Mouse (Mus musculus) left cerebral cortex, postnatal 14 days (tissue): ENCODE measurements around the gene Uqcrh. TPM values are rescaled to one million over a fixed set of nuclear protein-coding genes. Genes with fewer than 3 reads are reported as not detected.

ENCODE experiments used
- DNase-seq, 2 experiments: peaks; one replicate each; pipeline ENCODE4 v3.0.0; 2021 to 2022; ENCODE audit warnings: low spot score in 2 of 2, mixed read lengths in 1 of 2
- intact Hi-C: fragments of 180-260 bp; cut with DNase I; formaldehyde crosslinking; loops from one replicate; pipeline ENCODE4 v1.15.1; 2025
- long read RNA-seq, 2 experiments: library from polyadenylated mRNA; stranded (forward); transcript quantifications; one replicate each; pipeline ENCODE4 v2.0.0; 2021
- total RNA-seq, 2 experiments: library from RNA; stranded (reverse); gene quantifications; 2 replicates each; pipeline ENCODE4 v1.2.3; 2021

Uqcrh gene
- total RNA-seq, result 100 to 1,000 TPM; 434 to 435 TPM
- long read RNA-seq, experiment 1, transcript Uqcrh-202 (4 exons, 547 nt), result major isoform, 71 of 81 reads
- long read RNA-seq, experiment 1, partial matches to known transcripts, result 0 of 81 reads
- long read RNA-seq, experiment 1, other reads (novel, unspliced or antisense), result 5 of 81 reads
- long read RNA-seq, experiment 2, transcript Uqcrh-202 (4 exons, 547 nt), result major isoform, 63 of 74 reads
- long read RNA-seq, experiment 2, partial matches to known transcripts, result 0 of 74 reads
- long read RNA-seq, experiment 2, other reads (novel, unspliced or antisense), result 6 of 74 reads

DNA sequence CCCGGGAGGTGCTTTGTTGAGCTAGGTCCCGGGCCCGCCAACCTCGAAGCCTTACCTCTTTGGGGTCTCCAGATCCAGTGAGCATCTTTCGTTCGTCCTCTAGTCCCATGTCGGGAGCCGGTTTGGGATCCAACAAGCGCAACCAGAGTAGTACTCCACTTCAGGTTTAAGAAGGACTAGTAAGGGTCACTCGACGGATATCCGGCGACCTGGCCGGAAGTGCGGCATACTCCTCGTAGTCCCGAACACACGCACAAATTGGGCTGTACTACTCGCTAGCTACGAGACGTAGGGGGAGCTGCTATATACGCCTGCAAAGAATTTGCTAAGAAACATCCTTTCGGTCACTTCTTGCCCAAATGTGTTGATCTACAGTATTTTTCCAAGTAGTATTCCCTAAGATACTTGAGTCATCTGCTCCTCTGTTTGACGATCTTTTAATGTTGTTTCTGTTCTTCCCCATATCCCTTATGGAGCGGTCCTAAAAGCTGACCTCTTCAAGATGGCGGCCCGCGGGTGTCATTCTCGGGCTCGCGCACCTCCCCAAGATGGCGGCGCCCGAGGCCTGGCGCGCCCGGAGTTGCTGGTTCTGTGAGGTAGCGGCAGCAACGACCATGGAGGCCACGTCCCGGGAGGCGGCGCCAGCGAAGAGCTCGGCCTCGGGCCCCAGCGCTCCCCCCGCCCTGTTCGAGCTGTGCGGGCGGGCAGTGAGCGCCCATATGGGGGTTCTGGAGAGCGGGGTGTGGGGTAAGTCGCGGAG is at the start of gene Uqcrh, which contains the start of gene Lrrc41:
TSS of gene Uqcrh (minus strand) at position 211 of the 760 bp plus-strand sequence.
TSS of gene Lrrc41 (plus strand) at position 409 of the 760 bp plus-strand sequence.
- intact Hi-C loops, result no loop called here
- peak; percentile 97 for DNase-seq

DNA sequence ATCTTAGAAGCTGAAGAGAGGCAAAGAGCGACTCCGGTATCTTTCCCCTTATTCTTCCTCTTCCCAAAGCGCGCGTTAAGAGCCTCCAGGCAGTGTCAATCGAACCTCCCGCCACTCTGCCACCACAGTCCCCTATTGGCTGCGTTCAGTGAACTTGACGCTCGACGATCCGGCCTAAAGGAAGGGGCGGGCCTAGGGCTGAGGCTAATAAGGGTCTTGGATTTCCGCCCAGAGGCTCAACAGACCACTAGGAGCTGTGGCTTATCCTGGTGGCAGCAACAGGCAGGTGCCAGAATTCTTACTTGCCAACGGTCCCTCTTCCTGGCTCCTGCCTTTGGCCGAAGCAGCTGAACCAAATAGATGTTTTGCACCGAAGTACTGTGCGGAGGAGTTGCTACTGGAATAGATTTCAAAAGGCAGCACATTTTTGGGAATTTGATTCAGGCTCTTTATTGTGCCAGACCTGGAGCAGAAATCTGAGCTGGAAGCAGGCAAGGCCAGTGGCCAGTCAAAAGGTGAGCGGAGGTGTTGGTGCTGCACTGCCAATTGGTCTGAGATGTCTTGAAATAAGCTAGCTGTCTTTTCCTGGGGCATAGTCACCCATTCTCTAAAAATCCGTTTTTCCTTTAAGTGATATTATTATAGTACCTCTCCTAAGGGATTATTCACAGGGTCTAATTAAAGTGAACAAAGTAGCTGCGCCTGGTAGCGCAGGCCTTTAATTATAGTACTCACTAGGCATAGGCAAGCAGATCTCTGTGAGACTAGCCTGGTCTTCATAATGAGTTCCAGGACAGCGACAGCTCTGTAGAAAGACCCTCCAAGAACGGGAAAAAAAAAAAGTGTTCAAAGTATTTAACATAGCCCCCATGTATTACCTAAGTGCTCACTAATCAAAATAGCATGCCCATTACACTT is 49.0 kb upstream of the Uqcrh start, which contains the start of the genes Rad54l and Pomgnt1:
TSS of gene Rad54l (minus strand) at position 89 of the 918 bp plus-strand sequence.
TSS of gene Pomgnt1 (plus strand) at position 239 of the 918 bp plus-strand sequence.
- intact Hi-C loops, result no loop called here

GRCm38 (mm10) chr4:116122762-116123161 is 47.9 kb upstream of the Uqcrh start:
- intact Hi-C loops, result no loop called here
- no peak for DNase-seq

More for the DNA sequence above, 49.0 kb upstream of the Uqcrh start, which contains the start of the genes Rad54l and Pomgnt1:
- peak; percentile 74 to 80 for DNase-seq

- intact Hi-C loops, result no loop called here
- DNase-seq, result no peak
These were observed 36.6 kb upstream of the Uqcrh start for GRCm38 (mm10) chr4:116111486-116111885.

DNA sequence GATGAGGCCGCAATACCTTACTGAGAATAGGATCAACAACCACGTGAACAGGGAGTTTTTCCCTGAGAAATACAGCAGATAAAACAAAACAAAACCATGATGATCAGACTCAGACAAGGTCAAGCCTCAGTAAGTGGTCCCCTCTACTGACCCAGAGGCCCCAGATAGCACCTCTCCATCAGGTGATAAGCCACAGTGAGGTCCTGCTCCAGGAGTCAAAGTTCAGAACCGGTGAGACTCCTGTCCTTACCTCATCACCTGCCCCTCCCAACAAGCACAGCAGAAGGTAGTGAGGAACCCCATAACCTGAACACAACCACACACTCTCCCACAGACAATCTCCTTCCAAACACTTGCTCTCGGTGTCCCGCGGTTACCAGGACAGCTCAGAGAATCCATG is 35.8 kb upstream of the Uqcrh start:
- intact Hi-C loops, result no loop called here

GRCm38 (mm10) chr4:116105278-116105677 is 30.4 kb upstream of the Uqcrh start:
- intact Hi-C loops, result no loop called here
- peak in 1 of 2 experiments; percentile 33 for DNase-seq

More for the DNA sequence above, 35.8 kb upstream of the Uqcrh start:
- no peak for DNase-seq

DNA sequence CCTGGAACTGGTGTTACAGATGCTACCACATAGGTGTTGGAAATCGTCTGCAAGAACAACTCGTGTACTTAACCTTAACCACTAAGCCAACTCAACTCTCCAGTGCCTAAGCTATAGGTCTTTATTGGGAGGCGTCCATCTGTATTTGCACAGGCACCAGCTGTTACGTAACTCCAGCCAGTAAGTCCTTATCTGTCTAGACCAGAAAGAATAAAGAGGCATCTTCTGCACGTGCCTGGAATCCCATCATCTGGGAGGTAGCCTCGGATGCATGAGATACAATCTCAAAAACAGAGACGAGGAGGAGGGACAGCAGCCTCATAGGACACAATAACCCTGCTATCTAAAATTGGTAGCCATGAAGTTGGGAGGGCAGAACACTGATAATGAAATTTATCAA is 26.1 kb upstream of the Uqcrh start:
- intact Hi-C loops, result no loop called here
- DNase-seq, result no peak

DNA sequence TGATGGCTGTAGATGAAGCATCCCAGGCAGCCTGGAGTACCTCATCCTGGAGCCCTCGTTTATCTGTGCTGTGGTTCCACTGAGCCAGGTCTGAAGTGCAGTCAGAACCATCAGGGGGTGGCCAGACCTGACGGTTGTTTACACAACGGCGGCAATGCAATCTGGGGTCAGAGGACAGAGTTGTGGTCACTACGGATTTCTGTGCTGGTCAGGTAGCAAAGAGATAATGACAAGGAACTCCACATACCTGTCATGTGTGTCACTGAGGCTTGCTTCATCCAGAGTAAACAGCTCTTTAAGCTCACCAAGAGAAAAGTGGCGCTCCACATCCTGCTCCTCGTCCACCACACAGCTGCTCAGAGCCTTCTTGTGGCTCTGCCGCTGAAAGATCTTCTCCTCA is 22.3 kb upstream of the Uqcrh start:
- no peak for DNase-seq
- intact Hi-C loops, result no loop called here

GRCm38 (mm10) chr4:116096291-116096690 is 21.4 kb upstream of the Uqcrh start:
- DNase-seq, result no peak
- intact Hi-C loops, result no loop called here

DNA sequence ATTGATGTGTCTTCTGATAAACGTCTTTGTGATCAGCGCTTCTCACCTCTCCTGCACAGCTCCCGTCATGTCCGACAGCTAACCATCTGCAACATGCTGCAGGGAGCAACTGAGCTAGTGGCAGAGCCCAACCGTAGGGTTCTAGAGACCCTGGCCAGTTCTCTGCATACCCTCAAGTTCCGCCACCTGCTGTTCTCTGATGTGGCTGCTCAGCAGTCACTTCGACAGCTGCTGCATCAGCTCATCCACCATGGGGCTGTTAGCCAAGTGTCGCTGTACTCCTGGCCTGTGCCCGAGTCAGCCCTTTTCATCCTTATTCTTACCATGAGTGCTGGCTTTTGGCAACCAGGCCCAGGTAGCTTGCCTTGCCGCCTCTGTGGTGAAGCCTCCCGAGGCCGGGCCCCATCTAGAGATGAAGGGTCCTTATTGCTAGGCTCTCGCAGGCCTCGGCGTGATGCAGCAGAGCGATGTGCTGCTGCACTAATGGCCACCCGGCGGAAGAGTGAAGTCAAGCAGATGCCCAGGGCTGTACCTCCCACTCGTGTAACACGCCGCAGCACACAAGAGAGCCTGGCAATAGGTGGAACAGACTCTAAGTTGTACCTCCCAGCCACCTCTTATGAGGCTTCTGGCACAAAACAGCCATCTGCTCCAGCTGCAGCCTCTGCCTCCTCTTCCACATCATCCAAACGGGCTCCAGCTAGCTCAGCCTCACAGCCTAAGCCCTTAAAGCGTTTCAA is 13.8 kb upstream of the Uqcrh start:
- no peak for DNase-seq
- intact Hi-C loops, result no loop called here

- no peak for DNase-seq
- intact Hi-C loops, result no loop called here
These were observed 2.6 kb upstream of the Uqcrh start for GRCm38 (mm10) chr4:116077240-116078095.

GRCm38 (mm10) chr4:116076369-116077231 is 1.7 kb upstream of the Uqcrh start:
- intact Hi-C loops, result no loop called here
- peak in 1 of 2 experiments; percentile 30 for DNase-seq

DNA sequence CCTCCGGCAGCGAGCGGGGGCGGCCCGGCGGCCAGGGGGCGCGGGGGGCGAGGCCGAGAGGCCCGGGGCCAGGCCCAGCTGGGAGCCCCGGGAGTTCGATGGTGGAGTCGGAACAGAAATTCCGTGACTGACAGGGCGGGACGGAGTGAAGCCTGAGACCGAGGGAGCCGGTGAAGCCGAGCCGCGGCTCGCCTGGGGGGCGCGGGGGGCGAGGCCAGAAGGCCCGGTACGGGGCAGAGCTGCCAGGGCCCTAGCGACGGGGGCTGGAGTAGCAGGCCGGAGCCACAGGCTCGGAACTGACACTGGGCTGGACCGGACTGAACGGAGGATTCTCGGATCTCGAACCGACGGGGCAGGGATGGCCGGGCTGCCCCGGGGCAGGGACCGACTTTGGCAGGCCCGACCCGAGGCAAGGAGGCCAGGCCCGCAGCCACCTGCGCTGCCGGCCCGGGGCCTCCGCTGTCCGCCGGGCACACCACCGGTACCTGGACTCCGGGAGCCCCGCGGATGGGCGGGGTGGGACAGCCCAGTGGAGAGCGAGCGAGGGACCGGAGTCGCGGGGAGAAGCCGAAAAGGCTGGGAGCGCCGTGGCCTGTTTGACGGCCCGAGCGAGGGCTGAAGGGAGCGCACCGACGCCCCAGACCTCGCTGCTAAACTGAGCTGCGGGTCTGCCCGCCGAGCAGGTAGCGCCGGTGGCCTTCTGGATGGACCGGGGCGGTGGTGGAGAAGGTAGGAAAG is 929 bp upstream of the Uqcrh start:
- DNase-seq, result peak; percentile 56 to 59
- intact Hi-C loops, result no loop called here

DNA sequence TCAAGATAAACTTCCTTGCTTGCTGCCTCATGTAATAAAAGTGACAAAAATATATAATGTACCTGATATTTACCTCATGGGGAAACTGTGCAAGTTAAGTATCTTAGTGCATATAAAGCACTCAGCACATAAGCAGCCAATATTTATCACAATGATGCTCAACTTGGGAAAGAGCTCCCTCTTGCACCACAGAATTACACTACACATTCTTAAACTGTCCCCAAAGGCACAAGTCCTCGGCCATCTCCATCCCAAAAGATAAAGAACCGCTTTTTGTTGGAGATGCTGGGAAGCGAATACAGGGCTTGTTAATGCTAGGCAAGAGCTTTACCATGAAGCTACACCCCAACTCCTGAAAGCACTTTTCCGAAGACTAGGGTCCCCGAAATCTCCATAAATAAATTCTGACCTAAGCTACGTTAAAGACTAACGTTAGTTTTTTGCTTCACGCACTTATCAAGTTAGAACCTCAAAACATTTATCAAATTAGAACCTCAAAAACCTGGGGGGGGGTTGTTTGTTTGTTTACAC is 661 bp downstream of the Uqcrh start:
- intact Hi-C loops, result no loop called here
- DNase-seq, result no peak

DNA sequence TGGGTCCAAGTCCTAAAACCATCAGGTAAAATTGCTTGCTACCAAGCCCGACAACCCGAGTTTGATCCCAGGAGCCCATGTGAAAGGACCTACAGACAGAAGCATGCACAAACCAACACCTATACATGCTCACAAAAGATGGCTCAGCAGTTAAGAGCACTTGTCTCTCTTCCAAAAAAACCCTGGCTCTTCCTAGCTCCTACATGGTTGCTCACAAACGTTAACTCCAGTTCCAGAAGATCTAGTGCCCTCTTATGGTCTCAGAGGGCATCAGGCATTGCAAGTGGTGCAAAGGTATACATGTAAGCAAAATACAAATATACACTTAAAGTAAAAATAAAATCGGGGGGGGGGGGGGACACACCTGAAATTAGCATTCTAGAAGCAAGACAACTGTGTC is 1.7 kb downstream of the Uqcrh start:
- intact Hi-C loops, result no loop called here
- no peak for DNase-seq

DNA sequence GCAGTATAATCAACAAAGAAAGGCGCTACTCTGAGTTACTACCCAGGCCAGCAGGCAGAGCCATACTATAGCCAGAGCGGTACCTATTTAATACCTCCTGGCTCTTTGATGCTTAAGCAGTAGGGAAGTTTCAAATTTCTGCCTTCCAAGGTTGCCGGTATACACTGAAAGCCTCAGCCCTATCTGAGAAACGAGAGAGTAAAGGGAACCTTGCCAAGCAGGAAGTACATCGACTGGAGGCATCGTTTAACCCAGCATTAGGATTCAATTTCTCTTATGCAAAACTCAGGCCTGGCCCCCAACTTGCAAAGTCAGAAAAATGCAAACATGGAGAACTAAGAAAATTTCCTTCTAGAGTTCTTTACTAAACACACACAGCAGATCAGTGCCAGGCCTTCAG is 4.8 kb downstream of the Uqcrh start:
- intact Hi-C loops, result no loop called here
- DNase-seq, result no peak
